Mouse (Mus musculus) hindlimb bud, embryonic 11.5 days (tissue): ENCODE data around the gene Crp.

ENCODE experiments used
- DNase-seq: peaks from one replicate; pipeline ENCODE4 v3.0.0-alpha.2; 2012; ENCODE audit warnings: low read depth, low spot score; ENCODE audit errors: extremely low spot score

Gene Crp

GRCm38 (mm10) chr1:172697844-172698243 lies at the start of gene Crp:
Gene Crp (plus strand): TSS chr1:172698055.
- DNase-seq: no peak

- no peak for DNase-seq
These were observed 48.5 kb upstream of the Crp start for GRCm38 (mm10) chr1:172649396-172649795.

- no peak for DNase-seq
These were observed 47.2 kb upstream of the Crp start for GRCm38 (mm10) chr1:172650519-172651287.

- no peak for DNase-seq
These were observed 46.4 kb upstream of the Crp start for GRCm38 (mm10) chr1:172651288-172651987.

GRCm38 (mm10) chr1:172652040-172652662 lies 45.7 kb upstream of the Crp start:
- DNase-seq: no peak

GRCm38 (mm10) chr1:172653900-172654299 lies 44.0 kb upstream of the Crp start:
- DNase-seq: no peak

- DNase-seq: no peak
These were observed 40.6 kb upstream of the Crp start for GRCm38 (mm10) chr1:172657266-172657665.

- no peak for DNase-seq
These were observed 38.2 kb upstream of the Crp start for GRCm38 (mm10) chr1:172659688-172660087.

GRCm38 (mm10) chr1:172665457-172665856 lies 32.4 kb upstream of the Crp start:
- no peak for DNase-seq

- DNase-seq: no peak
These were observed 30.3 kb upstream of the Crp start for GRCm38 (mm10) chr1:172667597-172667996.

GRCm38 (mm10) chr1:172670716-172671115 lies 27.1 kb upstream of the Crp start:
- DNase-seq: no peak

GRCm38 (mm10) chr1:172680742-172681141 lies 17.1 kb upstream of the Crp start:
- no peak for DNase-seq

GRCm38 (mm10) chr1:172683551-172683950 lies 14.3 kb upstream of the Crp start:
- DNase-seq: no peak

- DNase-seq: no peak
These were observed 13.9 kb upstream of the Crp start for GRCm38 (mm10) chr1:172683957-172684356.

- DNase-seq: no peak
These were observed 12.7 kb upstream of the Crp start for GRCm38 (mm10) chr1:172685178-172685577.

- DNase-seq: no peak
These were observed 433 bp upstream of the Crp start for GRCm38 (mm10) chr1:172697422-172697821.

GRCm38 (mm10) chr1:172700814-172701213 lies 3.0 kb downstream of the Crp start:
- no peak for DNase-seq

- DNase-seq: no peak
These were observed 3.5 kb downstream of the Crp start for GRCm38 (mm10) chr1:172701381-172701780.

- DNase-seq: no peak
These were observed 4.0 kb downstream of the Crp start for GRCm38 (mm10) chr1:172701901-172702300.

GRCm38 (mm10) chr1:172704769-172705168 lies 6.9 kb downstream of the Crp start:
- DNase-seq: no peak

- DNase-seq: no peak
These were observed 8.4 kb downstream of the Crp start for GRCm38 (mm10) chr1:172706243-172706642.

GRCm38 (mm10) chr1:172709788-172710350 lies 12.0 kb downstream of the Crp start:
- no peak for DNase-seq
